Mouse (Mus musculus) adipocyte (in vitro differentiated cells): ENCODE data around the gene Olfr1489.
"Not testable (repeated sequence)": the region's sequence is repeated elsewhere in the genome, so short reads cannot be mapped to it uniquely, and the experiment has no call there.

Experiments
- DNase-seq: peaks from one replicate; pipeline ENCODE4 v3.0.0-alpha.2; 2016; ENCODE audit warnings: low spot score

Olfr1489 gene

DNA sequence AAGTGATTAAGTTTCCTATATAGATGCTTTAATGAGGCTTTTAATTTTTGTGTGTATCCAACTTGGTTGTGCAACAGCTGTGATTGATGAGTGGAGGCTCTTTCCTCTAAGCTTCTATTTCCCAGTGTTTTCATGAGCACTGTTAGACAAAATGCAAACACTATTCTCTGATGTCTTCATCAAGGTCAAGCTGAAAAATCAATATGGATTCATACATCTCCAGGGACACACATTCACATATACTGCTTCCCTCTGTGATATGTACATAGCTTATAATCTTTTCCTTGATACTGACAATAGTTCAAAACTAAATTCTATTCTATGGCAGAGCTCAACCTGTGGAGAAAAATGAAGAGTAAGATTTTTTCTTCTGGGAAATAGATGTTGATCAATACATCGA lies at the start of gene Olfr1489:
TSS of gene Olfr1489 (plus strand) at position 301 of the 400 bp plus-strand sequence.
- no peak for DNase-seq

DNA sequence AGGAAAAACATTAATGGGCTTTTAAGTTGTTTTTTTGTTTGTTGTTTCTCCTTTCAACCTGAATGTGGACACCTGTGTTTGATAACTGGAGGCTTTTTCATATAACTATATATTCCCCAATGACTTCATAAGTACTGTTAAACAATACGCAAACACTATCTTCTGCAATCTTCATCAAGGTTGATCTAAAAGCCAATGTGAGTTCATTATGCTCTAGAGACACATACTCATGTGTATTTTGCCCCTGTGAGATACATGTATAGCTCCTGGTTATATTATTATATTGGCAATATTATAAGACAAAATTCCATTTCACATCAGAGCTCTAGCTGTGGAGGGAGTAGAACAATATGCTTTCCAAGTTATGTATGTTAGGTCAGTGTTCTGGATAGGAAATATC lies 48.2 kb upstream of the Olfr1489 start, which contains the start of gene Olfr1484:
TSS of gene Olfr1484 (plus strand) at position 301 of the 400 bp plus-strand sequence.
- DNase-seq: no peak

- DNase-seq: not testable (repeated sequence)
Observed at GRCm38 (mm10) chr19:13617075-13617474, 14.3 kb upstream of the Olfr1489 start, which contains the start of gene Olfr1487. Gene Olfr1487, plus strand, starts transcription at chr19:13617375.

- no peak for DNase-seq
Observed at GRCm38 (mm10) chr19:13650791-13651190, 19.4 kb downstream of the Olfr1489 start, which contains the start of gene Olfr1490. Gene Olfr1490, plus strand, starts transcription at chr19:13651091.
